Mouse (Mus musculus): ENCODE data around the gene Stk25. TPM values are rescaled to one million over a fixed set of nuclear protein-coding genes. Genes with fewer than 3 reads are reported as not detected.

Gene Stk25
- polyA plus RNA-seq, 1 experiment from 2014 or later, result 227 TPM

- WGBS, result 77% methylated on average over 3 of the region's 3 CpGs
- Histone ChIP-seq H3K9me3 (ENCODE audit: control insufficient read depth, low read length) (no peaks in the 10 kb centered on the region), H3K4me2 (replicated peaks; ENCODE audit: low read depth, low read length) (no peak overlapping the region), H3K27ac (ENCODE audit: low read depth, low read length) (no peak overlapping the region), H3K4me3 (ENCODE audit: low read depth, low read length) (no peak overlapping the region), H3K9ac (ENCODE audit: low read depth, low read length) (no peak overlapping the region), H3K27me3 (ENCODE audit: control insufficient read depth, insufficient read depth, low read length) (no peaks in the 10 kb centered on the region), H3K36me3 (ENCODE audit: control insufficient read depth, insufficient read depth, low read length) (no peaks in the 10 kb centered on the region), H3K4me1 (replicated peaks; ENCODE audit: control insufficient read depth, insufficient read depth, low read length) (no peaks in the 10 kb centered on the region)
- no peak for ATAC-seq (ENCODE audit: low FRiP score)
- no peak for DNase-seq (ENCODE audit: low spot score)
Measured at GRCm38 (mm10) chr1:93577066-93577465, 81.4 kb downstream of the Stk25 start.

Other genes starting within 250 kb of the Stk25 start
- gene Hdlbp, start 179.8 kb downstream of the Stk25 start, polyA plus RNA-seq (2014; fragmentation: Nextera tagmentation; extraction: Ambion mirVana), result 80.7 and 117 TPM in 2 replicates
- gene Farp2, start 146.6 kb downstream of the Stk25 start, polyA plus RNA-seq (2014; fragmentation: Nextera tagmentation; extraction: Ambion mirVana), result 4.6 and 6.0 TPM in 2 replicates
- gene Bok, start 27.0 kb upstream of the Stk25 start, polyA plus RNA-seq (2014; fragmentation: Nextera tagmentation; extraction: Ambion mirVana), result 29.4 and 30.6 TPM in 2 replicates
- 89.7 and 101 TPM in 2 replicates for gene Atg4b, start 92.8 kb upstream of the Stk25 start, polyA plus RNA-seq (2014; fragmentation: Nextera tagmentation; extraction: Ambion mirVana)
- 34.3 and 43.0 TPM in 2 replicates for gene Thap4, start 96.2 kb upstream of the Stk25 start, polyA plus RNA-seq (2014; fragmentation: Nextera tagmentation; extraction: Ambion mirVana)
- 221 and 230 TPM in 2 replicates for gene Dtymk, start 143.3 kb upstream of the Stk25 start, polyA plus RNA-seq (2014; fragmentation: Nextera tagmentation; extraction: Ambion mirVana)
- gene Ing5, start 145.3 kb upstream of the Stk25 start, polyA plus RNA-seq (2014; fragmentation: Nextera tagmentation; extraction: Ambion mirVana), result 14.7 and 15.0 TPM in 2 replicates
- gene D2hgdh, start 166.2 kb upstream of the Stk25 start, polyA plus RNA-seq (2014; fragmentation: Nextera tagmentation; extraction: Ambion mirVana), result 9.5 and 11.9 TPM in 2 replicates
- gene Gal3st2, start 202.6 kb upstream of the Stk25 start, polyA plus RNA-seq (2014; fragmentation: Nextera tagmentation; extraction: Ambion mirVana), result not detected in 2 replicates